Mouse (Mus musculus): ENCODE data around the gene Sh2d7. TPM values are rescaled to one million over a fixed set of nuclear protein-coding genes. Genes with fewer than 3 reads are reported as not detected.

Sh2d7 gene
- polyA plus RNA-seq, 1 experiment from 2014 or later, result not detected

- Histone ChIP-seq H3K4me2 (no peak overlapping the region), H3K4me3 (ENCODE audit: low read depth, low read length) (no peak overlapping the region), H3K4me1 (ENCODE audit: control insufficient read depth, insufficient read depth, low read length) (no peaks in the 10 kb centered on the region), H3K36me3 (ENCODE audit: control insufficient read depth, insufficient read depth, low read length) (no peaks in the 10 kb centered on the region), H3K27me3 (ENCODE audit: control insufficient read depth, insufficient read depth, low read length) (no peaks in the 10 kb centered on the region; the same call in 1 of the 2 replicates), H3K9me3 (ENCODE audit: control insufficient read depth, low read length) (no peaks in the 10 kb centered on the region), H3K27ac (ENCODE audit: low read depth, low read length) (no peak overlapping the region), H3K9ac (ENCODE audit: low read length) (no peak overlapping the region)
- ATAC-seq (ENCODE audit: low FRiP score) (no peak), DNase-seq (ENCODE audit: low spot score, missing footprints) (no peak)
- 58% methylated on average over 4 of the region's 4 CpGs for WGBS
Observed at GRCm38 (mm10) chr9:54537030-54537429, 1.8 kb upstream of the Sh2d7 start.

GRCm38 (mm10) chr9:54537480-54537879 is 1.3 kb upstream of the Sh2d7 start:
- H3K9me3 ChIP-seq (ENCODE audit: control insufficient read depth, low read length), result no peaks in the 10 kb centered on the region
- no peak overlapping the region for H3K27ac ChIP-seq (ENCODE audit: low read depth, low read length)
- no peak overlapping the region for H3K4me2 ChIP-seq
- no peaks in the 10 kb centered on the region for H3K36me3 ChIP-seq (ENCODE audit: control insufficient read depth, insufficient read depth, low read length)
- no peak for DNase-seq (ENCODE audit: low spot score, missing footprints)
- no peak for ATAC-seq (ENCODE audit: low FRiP score)
- H3K9ac ChIP-seq (ENCODE audit: low read length), result no peak overlapping the region
- H3K4me3 ChIP-seq (ENCODE audit: low read depth, low read length), result no peak overlapping the region
- H3K4me1 ChIP-seq (ENCODE audit: control insufficient read depth, insufficient read depth, low read length), result no peaks in the 10 kb centered on the region
- WGBS, result 89% methylated on average over 3 of the region's 3 CpGs
- no peaks in the 10 kb centered on the region; the same call in 1 of the 2 replicates for H3K27me3 ChIP-seq (ENCODE audit: control insufficient read depth, insufficient read depth, low read length)

GRCm38 (mm10) chr9:54538244-54538643 is 540 bp upstream of the Sh2d7 start:
- no peak for ATAC-seq (ENCODE audit: low FRiP score)
- DNase-seq (ENCODE audit: low spot score, missing footprints), result no peak
- H3K4me3 ChIP-seq (ENCODE audit: low read depth, low read length), result no peak overlapping the region
- no peaks in the 10 kb centered on the region; the same call in 1 of the 2 replicates for H3K27me3 ChIP-seq (ENCODE audit: control insufficient read depth, insufficient read depth, low read length)
- H3K9me3 ChIP-seq (ENCODE audit: control insufficient read depth, low read length), result no peaks in the 10 kb centered on the region
- H3K4me1 ChIP-seq (ENCODE audit: control insufficient read depth, insufficient read depth, low read length), result no peaks in the 10 kb centered on the region
- no peak overlapping the region for H3K27ac ChIP-seq (ENCODE audit: low read depth, low read length)
- WGBS, result 95% methylated on average over 3 of the region's 3 CpGs
- no peak overlapping the region for H3K9ac ChIP-seq (ENCODE audit: low read length)
- no peak overlapping the region for H3K4me2 ChIP-seq
- H3K36me3 ChIP-seq (ENCODE audit: control insufficient read depth, insufficient read depth, low read length), result no peaks in the 10 kb centered on the region

GRCm38 (mm10) chr9:54540801-54541200 is 2.0 kb downstream of the Sh2d7 start:
- no peaks in the 10 kb centered on the region for H3K4me1 ChIP-seq (ENCODE audit: control insufficient read depth, insufficient read depth, low read length)
- WGBS, result 76% methylated on average over 5 of the region's 5 CpGs
- DNase-seq (ENCODE audit: low spot score, missing footprints) (no peak), ATAC-seq (ENCODE audit: low FRiP score) (no peak)
- H3K9ac ChIP-seq (ENCODE audit: low read length), result no peak overlapping the region
- no peaks in the 10 kb centered on the region for H3K27me3 ChIP-seq (ENCODE audit: control insufficient read depth, insufficient read depth, low read length)
- H3K27ac ChIP-seq (ENCODE audit: low read depth, low read length), result no peak overlapping the region
- no peaks in the 10 kb centered on the region for H3K36me3 ChIP-seq (ENCODE audit: control insufficient read depth, insufficient read depth, low read length)
- no peak overlapping the region for H3K4me2 ChIP-seq
- no peak overlapping the region for H3K4me3 ChIP-seq (ENCODE audit: low read depth, low read length)
- no peaks in the 10 kb centered on the region for H3K9me3 ChIP-seq (ENCODE audit: control insufficient read depth, low read length)

- 85% methylated on average over 9 of the region's 9 CpGs for WGBS
- no peaks in the 10 kb centered on the region for H3K9me3 ChIP-seq (ENCODE audit: control insufficient read depth, low read length)
- no peaks in the 10 kb centered on the region for H3K4me1 ChIP-seq (ENCODE audit: control insufficient read depth, insufficient read depth, low read length)
- H3K27ac ChIP-seq (ENCODE audit: low read depth, low read length), result no peak overlapping the region
- H3K9ac ChIP-seq (ENCODE audit: low read length), result no peak overlapping the region
- no peaks in the 10 kb centered on the region for H3K36me3 ChIP-seq (ENCODE audit: control insufficient read depth, insufficient read depth, low read length)
- no peak overlapping the region for H3K4me3 ChIP-seq (ENCODE audit: low read depth, low read length)
- no peaks in the 10 kb centered on the region for H3K27me3 ChIP-seq (ENCODE audit: control insufficient read depth, insufficient read depth, low read length)
- ATAC-seq (ENCODE audit: low FRiP score) (no peak), DNase-seq (ENCODE audit: low spot score, missing footprints) (no peak)
- H3K4me2 ChIP-seq, result no peak overlapping the region
Observed at GRCm38 (mm10) chr9:54544212-54544953, 5.6 kb downstream of the Sh2d7 start.

- Histone ChIP-seq H3K27ac (ENCODE audit: low read depth, low read length) (no peak overlapping the region), H3K9me3 (ENCODE audit: control insufficient read depth, low read length) (no peaks in the 10 kb centered on the region), H3K27me3 (ENCODE audit: control insufficient read depth, insufficient read depth, low read length) (no peaks in the 10 kb centered on the region), H3K4me2 (no peak overlapping the region), H3K4me1 (ENCODE audit: control insufficient read depth, insufficient read depth, low read length) (no peaks in the 10 kb centered on the region), H3K4me3 (ENCODE audit: low read depth, low read length) (no peak overlapping the region), H3K9ac (ENCODE audit: low read length) (no peak overlapping the region), H3K36me3 (ENCODE audit: control insufficient read depth, insufficient read depth, low read length) (no peaks in the 10 kb centered on the region)
- ATAC-seq (ENCODE audit: low FRiP score) (no peak), DNase-seq (ENCODE audit: low spot score, missing footprints) (no peak)
- 88% methylated on average over 4 of the region's 4 CpGs for WGBS
Observed at GRCm38 (mm10) chr9:54544954-54545315, 6.2 kb downstream of the Sh2d7 start.

- H3K27ac ChIP-seq (ENCODE audit: low read depth, low read length), result no peak overlapping the region
- H3K27me3 ChIP-seq (ENCODE audit: control insufficient read depth, insufficient read depth, low read length), result no peaks in the 10 kb centered on the region
- H3K4me2 ChIP-seq, result no peak overlapping the region
- H3K4me1 ChIP-seq (ENCODE audit: control insufficient read depth, insufficient read depth, low read length), result no peaks in the 10 kb centered on the region
- no peak overlapping the region for H3K4me3 ChIP-seq (ENCODE audit: low read depth, low read length)
- DNase-seq (ENCODE audit: low spot score, missing footprints) (peak; percentile 95), ATAC-seq (ENCODE audit: low FRiP score) (0 out of 2 replicates have a peak, but pooled peaks have one; percentile 2)
- no peaks in the 10 kb centered on the region for H3K9me3 ChIP-seq (ENCODE audit: control insufficient read depth, low read length)
- no peaks in the 10 kb centered on the region for H3K36me3 ChIP-seq (ENCODE audit: control insufficient read depth, insufficient read depth, low read length)
- 18% methylated on average over 5 of the region's 5 CpGs for WGBS
- H3K9ac ChIP-seq (ENCODE audit: low read length), result no peak overlapping the region
Observed at GRCm38 (mm10) chr9:54547536-54547935, 8.8 kb downstream of the Sh2d7 start.

- no peak for ATAC-seq (ENCODE audit: low FRiP score)
- no peaks in the 10 kb centered on the region for H3K27me3 ChIP-seq (ENCODE audit: control insufficient read depth, insufficient read depth, low read length)
- 93% methylated on average over 6 of the region's 6 CpGs for WGBS
Observed at GRCm38 (mm10) chr9:54549433-54549832, 10.6 kb downstream of the Sh2d7 start.

GRCm38 (mm10) chr9:54552409-54552808 is 13.6 kb downstream of the Sh2d7 start:
- WGBS, result 22% methylated on average over 5 of the region's 5 CpGs
- DNase-seq (ENCODE audit: low spot score, missing footprints), result no peak

More at GRCm38 (mm10) chr9:54549433-54549832, 10.6 kb downstream of the Sh2d7 start:
- no peak overlapping the region for H3K27ac ChIP-seq (ENCODE audit: low read depth, low read length)
- no peaks in the 10 kb centered on the region for H3K4me1 ChIP-seq (ENCODE audit: control insufficient read depth, insufficient read depth, low read length)
- H3K4me2 ChIP-seq, result no peak overlapping the region
- H3K4me3 ChIP-seq (ENCODE audit: low read depth, low read length), result no peak overlapping the region
- no peaks in the 10 kb centered on the region for H3K9me3 ChIP-seq (ENCODE audit: control insufficient read depth, low read length)
- DNase-seq (ENCODE audit: low spot score, missing footprints), result no peak
- no peak overlapping the region for H3K9ac ChIP-seq (ENCODE audit: low read length)
- no peaks in the 10 kb centered on the region for H3K36me3 ChIP-seq (ENCODE audit: control insufficient read depth, insufficient read depth, low read length)

More at GRCm38 (mm10) chr9:54552409-54552808, 13.6 kb downstream of the Sh2d7 start:
- Histone ChIP-seq H3K9me3 (ENCODE audit: control insufficient read depth, low read length) (no peaks in the 10 kb centered on the region), H3K4me3 (ENCODE audit: low read depth, low read length) (no peak overlapping the region), H3K36me3 (ENCODE audit: control insufficient read depth, insufficient read depth, low read length) (no peaks in the 10 kb centered on the region), H3K27me3 (ENCODE audit: control insufficient read depth, insufficient read depth, low read length) (no peaks in the 10 kb centered on the region), H3K27ac (ENCODE audit: low read depth, low read length) (no peak overlapping the region), H3K4me2 (no peak overlapping the region), H3K9ac (ENCODE audit: low read length) (no peak overlapping the region), H3K4me1 (ENCODE audit: control insufficient read depth, insufficient read depth, low read length) (no peaks in the 10 kb centered on the region)
- no peak for ATAC-seq (ENCODE audit: low FRiP score)

All from midbrain, embryonic 11.5 days (tissue).